Mouse (Mus musculus) left cerebral cortex, postnatal 36 days (tissue): ENCODE results near the gene Tmsb10. TPM values are rescaled to one million over a fixed set of nuclear protein-coding genes. Genes with fewer than 3 reads are reported as not detected.

ENCODE experiments used
- DNase-seq, 2 experiments: peaks; one replicate each; pipeline ENCODE4 v3.0.0; 2021 to 2022; ENCODE audit warnings: low spot score in 2 of 2, mixed read lengths in 1 of 2
- intact Hi-C: fragments of 180-260 bp; cut with DNase I; formaldehyde crosslinking; loops from one replicate; pipeline ENCODE4 v1.15.1; 2025
- total RNA-seq, 2 experiments: library from RNA; stranded (reverse); gene quantifications; 2 replicates each; pipeline ENCODE4 v1.2.3; 2021

Tmsb10 gene
- total RNA-seq, 2 experiments from 2014 or later: 504 to 568 TPM

- intact Hi-C loops: no loop called here
Observed at GRCm38 (mm10) chr6:72957093-72957435, 1.5 kb downstream of the Tmsb10 start.

GRCm38 (mm10) chr6:72956199-72957092 lies 2.1 kb downstream of the Tmsb10 start:
- peak; percentile 16 to 17 for DNase-seq
- intact Hi-C loops: no loop called here

More at GRCm38 (mm10) chr6:72957093-72957435, 1.5 kb downstream of the Tmsb10 start:
- peak in 1 of 2 experiments; percentile 28 for DNase-seq

GRCm38 (mm10) chr6:72955517-72956198 lies 2.9 kb downstream of the Tmsb10 start:
- no peak for DNase-seq
- intact Hi-C loops: no loop called here

- no peak for DNase-seq
- intact Hi-C loops: no loop called here
Observed at GRCm38 (mm10) chr6:72954786-72955185, 3.8 kb downstream of the Tmsb10 start.

GRCm38 (mm10) chr6:72952967-72953366 lies 5.6 kb downstream of the Tmsb10 start:
- DNase-seq: no peak
- intact Hi-C loops: no loop called here

GRCm38 (mm10) chr6:72952221-72952620 lies 6.3 kb downstream of the Tmsb10 start:
- intact Hi-C loops: no loop called here
- DNase-seq: no peak

GRCm38 (mm10) chr6:72949161-72949756 lies 9.3 kb downstream of the Tmsb10 start:
- DNase-seq: peak; percentile 73 to 79
- intact Hi-C loops: no loop called here

GRCm38 (mm10) chr6:72948392-72948791 lies 10.2 kb downstream of the Tmsb10 start:
- no peak for DNase-seq
- intact Hi-C loops: no loop called here

- DNase-seq: no peak
- intact Hi-C loops: no loop called here
Observed at GRCm38 (mm10) chr6:72947960-72948359, 10.6 kb downstream of the Tmsb10 start.

GRCm38 (mm10) chr6:72940493-72940892 lies 18.1 kb downstream of the Tmsb10 start:
- DNase-seq: peak; percentile 49 to 59
- intact Hi-C loops: loop anchor here (1.0 to 2.0 kb wide), 4 partner anchors 70 to 288 kb away; no protein-coding TSS in a partner anchor

GRCm38 (mm10) chr6:72937859-72938258 lies 20.7 kb downstream of the Tmsb10 start:
- no peak for DNase-seq
- intact Hi-C loops: no loop called here

GRCm38 (mm10) chr6:72937430-72937829 lies 21.1 kb downstream of the Tmsb10 start:
- intact Hi-C loops: no loop called here
- no peak for DNase-seq

GRCm38 (mm10) chr6:72932955-72933354 lies 25.6 kb downstream of the Tmsb10 start:
- intact Hi-C loops: no loop called here
- DNase-seq: no peak

GRCm38 (mm10) chr6:72931533-72931932 lies 27.0 kb downstream of the Tmsb10 start:
- intact Hi-C loops: no loop called here
- no peak for DNase-seq

- intact Hi-C loops: no loop called here
Observed at GRCm38 (mm10) chr6:72929795-72930398, 28.7 kb downstream of the Tmsb10 start.

GRCm38 (mm10) chr6:72926755-72927482 lies 31.6 kb downstream of the Tmsb10 start:
- intact Hi-C loops: no loop called here
- DNase-seq: peak; percentile 11 to 12

More at GRCm38 (mm10) chr6:72929795-72930398, 28.7 kb downstream of the Tmsb10 start:
- no peak for DNase-seq

GRCm38 (mm10) chr6:72926031-72926430 lies 32.5 kb downstream of the Tmsb10 start:
- intact Hi-C loops: no loop called here
- DNase-seq: no peak

GRCm38 (mm10) chr6:72923381-72923780 lies 35.2 kb downstream of the Tmsb10 start:
- intact Hi-C loops: no loop called here
- no peak for DNase-seq

GRCm38 (mm10) chr6:72921081-72921480 lies 37.5 kb downstream of the Tmsb10 start:
- intact Hi-C loops: no loop called here

More at GRCm38 (mm10) chr6:72921081-72921480, 37.5 kb downstream of the Tmsb10 start:
- DNase-seq: no peak
